Mouse (Mus musculus) MEL (cell line): Measurements from ENCODE around the gene Nxf3. TPM values are rescaled to one million over a fixed set of nuclear protein-coding genes. Genes with fewer than 3 reads are reported as not detected.

ENCODE experiments used
- DNase-seq: peaks from one replicate; pipeline ENCODE4 v3.0.0; 2011; ENCODE audit warnings: low read depth, low spot score
- H3K27ac ChIP-seq: 2 replicates; pipeline ENCODE4 v1.5.1; 2012; ENCODE audit warnings: low read depth, mild to moderate bottlenecking, control low read depth, low read length, moderate library complexity; ENCODE audit not compliant: control insufficient read depth
- H3K27me3 ChIP-seq, 2 experiments: fragments of 150-350 bp in 1 of 2; sonication (generic) in 1 of 2; 2 replicates each; pipeline ENCODE4 v1.6.1; 2012; ENCODE audit warnings: low read length in 2 of 2, mild to moderate bottlenecking in 2 of 2, improper control_type of control experiment in 1 of 2, moderate library complexity in 1 of 2; ENCODE audit not compliant: insufficient read depth in 2 of 2, control insufficient read depth in 1 of 2
- H3K36me3 ChIP-seq, 2 experiments: 2 replicates each; pipeline ENCODE4 v1.6.1; 2012 to 2014; ENCODE audit warnings: low read length in 2 of 2, improper control_type of control experiment in 1 of 2, inconsistent platforms in 1 of 2, mild to moderate bottlenecking in 1 of 2; ENCODE audit not compliant: insufficient read depth in 2 of 2, control insufficient read depth in 1 of 2
- H3K4me1 ChIP-seq, 2 experiments: fragments of 150-350 bp in 1 of 2; sonication (generic) in 1 of 2; 2 replicates each; pipeline ENCODE4 v1.6.1; 2012; ENCODE audit warnings: low read length in 2 of 2, improper control_type of control experiment in 1 of 2, mild to moderate bottlenecking in 1 of 2; ENCODE audit not compliant: insufficient read depth in 2 of 2, control insufficient read depth in 1 of 2
- H3K4me3 ChIP-seq, 2 experiments: fragments of 150-350 bp in 1 of 2; sonication (generic) in 1 of 2; 2 replicates each; pipeline ENCODE4 v1.5.1; 2012; ENCODE audit warnings: low read depth in 2 of 2, low read length in 2 of 2, mild to moderate bottlenecking in 2 of 2, moderate library complexity in 2 of 2, control low read depth in 1 of 2, improper control_type of control experiment in 1 of 2; ENCODE audit not compliant: control insufficient read depth in 1 of 2, insufficient read depth in 1 of 2
- H3K79me2 ChIP-seq: 2 replicates; pipeline ENCODE4 v1.6.1; 2012; ENCODE audit warnings: mild to moderate bottlenecking, low read length, moderate library complexity; ENCODE audit not compliant: control insufficient read depth, poor library complexity, insufficient read depth
- H3K9ac ChIP-seq: 2 replicates; pipeline ENCODE4 v1.6.1; 2012; ENCODE audit warnings: low read depth, mild to moderate bottlenecking, control low read depth, low read length, moderate library complexity; ENCODE audit not compliant: control insufficient read depth, poor library complexity, severe bottlenecking
- H3K9me3 ChIP-seq: fragments of 150-350 bp; sonication (generic); replicated peaks from 2 replicates; pipeline ENCODE4 v1.6.1; 2012; ENCODE audit warnings: mild to moderate bottlenecking, low read length, improper control_type of control experiment, moderate library complexity; ENCODE audit not compliant: insufficient read depth
- BHLHE40 ChIP-seq: IDR thresholded peaks from 2 replicates; pipeline ENCODE4 v1.6.1; 2012; ENCODE audit warnings: low read depth, mild to moderate bottlenecking, inconsistent platforms, low read length, improper control_type of control experiment, borderline replicate concordance
- CHD1 ChIP-seq: IDR thresholded peaks from 2 replicates; pipeline ENCODE4 v1.6.1; 2012; ENCODE audit warnings: low read depth, mild to moderate bottlenecking, inconsistent platforms, low read length, improper control_type of control experiment
- E2F4 ChIP-seq: IDR thresholded peaks from 2 replicates; pipeline ENCODE4 v1.6.1; 2011; ENCODE audit warnings: low read depth, low read length, improper control_type of control experiment, borderline replicate concordance
- EP300 ChIP-seq, 2 experiments: IDR thresholded peaks; 2 replicates each; pipeline ENCODE4 v1.6.1; 2011; ENCODE audit warnings: improper control_type of control experiment in 2 of 2, low read length in 2 of 2, low read depth in 1 of 2, mild to moderate bottlenecking in 1 of 2
- ETS1 ChIP-seq: IDR thresholded peaks from 2 replicates; pipeline ENCODE4 v1.6.1; 2012; ENCODE audit warnings: low read depth, mild to moderate bottlenecking, inconsistent platforms, low read length, improper control_type of control experiment, moderate library complexity
- GATA1 ChIP-seq: IDR thresholded peaks from 2 replicates; pipeline ENCODE4 v1.6.1; 2011; ENCODE audit warnings: low read depth, low read length, improper control_type of control experiment
- KAT2A ChIP-seq: conservative IDR thresholded peaks from 2 replicates; pipeline ENCODE4 v1.6.1; 2012; ENCODE audit warnings: low read depth, low read length, improper control_type of control experiment, inconsistent platforms
- MAFK ChIP-seq: IDR thresholded peaks from 2 replicates; pipeline ENCODE4 v1.6.1; 2011; ENCODE audit warnings: low read depth, mild to moderate bottlenecking, low read length, improper control_type of control experiment, borderline replicate concordance
- MXI1 ChIP-seq: IDR thresholded peaks from 2 replicates; pipeline ENCODE4 v1.6.1; 2011; ENCODE audit warnings: mild to moderate bottlenecking, low read depth, low read length, improper control_type of control experiment
- MYB ChIP-seq: IDR thresholded peaks from 2 replicates; pipeline ENCODE4 v1.6.1; 2011; ENCODE audit warnings: mild to moderate bottlenecking, low read depth, low read length, improper control_type of control experiment
- MYC ChIP-seq: IDR thresholded peaks from 2 replicates; pipeline ENCODE4 v1.6.1; 2011; ENCODE audit warnings: low read depth, mild to moderate bottlenecking, low read length, improper control_type of control experiment, moderate library complexity
- POLR2A ChIP-seq, 2 experiments: IDR thresholded peaks; 2 replicates each; pipeline ENCODE4 v1.6.1; 2011 to 2012; ENCODE audit warnings: low read length in 2 of 2, mild to moderate bottlenecking in 2 of 2, control low read depth in 1 of 2, improper control_type of control experiment in 1 of 2, low read depth in 1 of 2, moderate library complexity in 1 of 2; ENCODE audit not compliant: control insufficient read depth in 1 of 2, insufficient read depth in 1 of 2, poor library complexity in 1 of 2
- POLR2AphosphoS2 ChIP-seq: IDR thresholded peaks from 2 replicates; pipeline ENCODE4 v1.6.1; 2011; ENCODE audit warnings: low read length, improper control_type of control experiment
- POLR2AphosphoS5 ChIP-seq: IDR thresholded peaks from 2 replicates; pipeline ENCODE4 v1.6.1; 2012; ENCODE audit warnings: low read depth, borderline replicate concordance, mild to moderate bottlenecking, inconsistent platforms, low read length, moderate library complexity, mixed read lengths
- RAD21 ChIP-seq: IDR thresholded peaks from 2 replicates; pipeline ENCODE4 v1.6.1; 2011; ENCODE audit warnings: mild to moderate bottlenecking, low read depth, low read length, improper control_type of control experiment
- RCOR1 ChIP-seq: IDR thresholded peaks from 2 replicates; pipeline ENCODE4 v1.6.1; 2012; ENCODE audit warnings: low read depth, mild to moderate bottlenecking, inconsistent platforms, low read length, improper control_type of control experiment
- SIN3A ChIP-seq: IDR thresholded peaks from 2 replicates; pipeline ENCODE4 v1.6.1; 2012; ENCODE audit warnings: low read length, improper control_type of control experiment, inconsistent platforms
- TAL1 ChIP-seq: IDR thresholded peaks from 2 replicates; pipeline ENCODE4 v1.6.1; 2012; ENCODE audit warnings: mild to moderate bottlenecking, inconsistent platforms, low read length, moderate library complexity, mixed read lengths
- TCF12 ChIP-seq: IDR thresholded peaks from 2 replicates; pipeline ENCODE4 v1.6.1; 2014; ENCODE audit warnings: low read depth, mild to moderate bottlenecking, inconsistent platforms, low read length, improper control_type of control experiment, moderate library complexity
- USF1 ChIP-seq: IDR thresholded peaks from 2 replicates; pipeline ENCODE4 v1.6.1; 2014; ENCODE audit warnings: low read depth, mild to moderate bottlenecking, inconsistent platforms, low read length, improper control_type of control experiment, moderate library complexity
- USF2 ChIP-seq, 2 experiments: IDR thresholded peaks; 2 replicates each; pipeline ENCODE4 v1.6.1; 2011 to 2012; ENCODE audit warnings: improper control_type of control experiment in 2 of 2, low read length in 2 of 2, borderline replicate concordance in 1 of 2, inconsistent platforms in 1 of 2, low read depth in 1 of 2, mild to moderate bottlenecking in 1 of 2; ENCODE audit not compliant: insufficient read depth in 1 of 2
- ZKSCAN1 ChIP-seq: IDR thresholded peaks from 2 replicates; pipeline ENCODE4 v1.6.1; 2012; ENCODE audit warnings: low read depth, mild to moderate bottlenecking, inconsistent platforms, low read length, improper control_type of control experiment, moderate library complexity
- ZMIZ1 ChIP-seq: IDR thresholded peaks from 2 replicates; pipeline ENCODE4 v1.6.1; 2012; ENCODE audit warnings: low read depth, mild to moderate bottlenecking, inconsistent platforms, low read length, improper control_type of control experiment, moderate library complexity
- ZNF384 ChIP-seq: IDR thresholded peaks from 2 replicates; pipeline ENCODE4 v1.6.1; 2012; ENCODE audit warnings: low read depth, mild to moderate bottlenecking, inconsistent platforms, low read length, improper control_type of control experiment
- polyA plus RNA-seq, 2 experiments: library from polyadenylated mRNA; stranded (reverse) in 1 of 2; unstranded in 1 of 2; fragments of >175 nt in 1 of 2; fragments of >200 nt in 1 of 2; gene quantifications; 2 replicates each; pipeline versions ENCODE4 v1.2.1 to v1.2.4; 2012; ENCODE audit warnings: low replicate concordance in 2 of 2, low read depth in 1 of 2; ENCODE audit not compliant: insufficient read length in 2 of 2, insufficient read depth in 1 of 2, missing spikeins in 1 of 2
- total RNA-seq: library from RNA; depleted of rRNA; stranded (reverse); fragments of 300-350 nt; gene quantifications from 2 replicates; pipeline ENCODE4 v1.2.3, GENCODE M21; 2012

Nxf3 gene
- total and polyA plus RNA-seq, 3 experiments: 0.08 TPM; not detected in 2

GRCm38 (mm10) chrX:136115419-136115961 is 30.4 kb upstream of the Nxf3 start:
- Histone ChIP-seq H3K27me3 (peaks cover 2 to 3% of the 10 kb centered on the region in 2 experiments; a peak in 3 of 4 replicates), H3K9ac (no peak overlapping the region), H3K4me1 (peaks cover 0 to 4% of the 10 kb centered on the region in 2 experiments; a peak in 1 of 4 replicates), H3K27ac (no peak overlapping the region), H3K79me2 (no peaks in the 10 kb centered on the region), H3K4me3 (no peak overlapping the region), H3K9me3 (no peaks in the 10 kb centered on the region), H3K36me3 (peaks cover 0 to 6% of the 10 kb centered on the region in 2 experiments; a peak in 2 of 4 replicates)
- DNase-seq: no peak
- TF ChIP-seq USF1 (no peak), KAT2A (no peak), MXI1 (no peak), TAL1 (no peak), POLR2A (IDR thresholded peaks at IDR 0.05; ENCODE audit: control insufficient read depth in 1 of 2, insufficient read depth in 1 of 2, low read depth in 1 of 2, low read length in 2 of 2, poor library complexity in 1 of 2) (no peak), BHLHE40 (no peak), POLR2AphosphoS5 (no peak), CHD1 (no peak), RCOR1 (no peak), ETS1 (no peak), MYC (no peak), ZNF384 (no peak), MAFK (no peak), TCF12 (no peak), USF2 (IDR thresholded peaks at IDR 0.05; ENCODE audit: borderline replicate concordance in 1 of 2, insufficient read depth in 1 of 2, low read depth in 1 of 2, low read length in 2 of 2) (no peak), SIN3A (no peak), POLR2AphosphoS2 (no peak), RAD21 (no peak), ZKSCAN1 (no peak)

- H3K27me3 ChIP-seq: peaks cover 2 to 3% of the 10 kb centered on the region in 2 experiments; a peak in 3 of 4 replicates
- peaks cover 0 to 4% of the 10 kb centered on the region in 2 experiments; a peak in 1 of 4 replicates for H3K4me1 ChIP-seq
- no peaks in the 10 kb centered on the region for H3K79me2 ChIP-seq
- no peak for TF ChIP-seq USF2 (IDR thresholded peaks at IDR 0.05; ENCODE audit: borderline replicate concordance in 1 of 2, insufficient read depth in 1 of 2, low read depth in 1 of 2, low read length in 2 of 2)
- TF ChIP-seq ZMIZ1: no peak
- no peak for TF ChIP-seq MAFK
- peak; percentile 43; the same call in 1 of the 2 replicates for TF ChIP-seq GATA1
- peak; percentile 92 for TF ChIP-seq ZNF384
- no peak for TF ChIP-seq E2F4
- TF ChIP-seq MYB: no peak
- peak; percentile 41 to 43; a peak in 2 of 4 replicates for TF ChIP-seq EP300 (IDR thresholded peaks at IDR 0.05; ENCODE audit: low read depth in 1 of 2, low read length in 2 of 2)
- TF ChIP-seq RCOR1: 0 out of 2 replicates have a peak, but pooled peaks have one; percentile 7
- no peak for TF ChIP-seq POLR2AphosphoS2
- no peak overlapping the region for H3K4me3 ChIP-seq
- DNase-seq: peak; percentile 67
- no peaks in the 10 kb centered on the region for H3K9me3 ChIP-seq
- H3K27ac ChIP-seq: no peak overlapping the region
- H3K9ac ChIP-seq: no peak overlapping the region
- peaks cover 0 to 6% of the 10 kb centered on the region in 2 experiments; a peak in 2 of 4 replicates for H3K36me3 ChIP-seq
Observed at GRCm38 (mm10) chrX:136115015-136115414, 30.0 kb upstream of the Nxf3 start.
